Mouse (Mus musculus) thymus, postnatal 10 days (tissue): Measurements from ENCODE around the gene Adgrv1.
"Not testable (repeated sequence)": the region's sequence is repeated elsewhere in the genome, so short reads cannot be mapped to it uniquely, and the experiment has no call there.

Source experiments
- DNase-seq, 2 experiments: peaks; one replicate each; pipeline ENCODE4 v3.0.0; 2021; ENCODE audit warnings: low spot score in 2 of 2

The Adgrv1 gene

GRCm38 (mm10) chr13:81627861-81628260, 5.1 kb downstream of the Adgrv1 start:
- not testable (repeated sequence) for DNase-seq

GRCm38 (mm10) chr13:81610349-81610748, 22.6 kb downstream of the Adgrv1 start:
- no peak for DNase-seq

- no peak for DNase-seq
Observed at GRCm38 (mm10) chr13:81606991-81607390, 26.0 kb downstream of the Adgrv1 start.

- DNase-seq, result no peak
Observed at GRCm38 (mm10) chr13:81596910-81597607, 35.9 kb downstream of the Adgrv1 start.

- no peak for DNase-seq
Observed at GRCm38 (mm10) chr13:81578692-81579091, 54.3 kb downstream of the Adgrv1 start.

- DNase-seq, result no peak
Observed at GRCm38 (mm10) chr13:81570241-81570821, 62.6 kb downstream of the Adgrv1 start.

- no peak for DNase-seq
Observed at GRCm38 (mm10) chr13:81550024-81550423, 82.9 kb downstream of the Adgrv1 start.

GRCm38 (mm10) chr13:81534916-81535315, 98.0 kb downstream of the Adgrv1 start:
- DNase-seq, result no peak

GRCm38 (mm10) chr13:81526687-81527086, 106.3 kb downstream of the Adgrv1 start:
- no peak for DNase-seq

GRCm38 (mm10) chr13:81510142-81510541, 122.8 kb downstream of the Adgrv1 start:
- DNase-seq, result no peak

GRCm38 (mm10) chr13:81497035-81497434, 135.9 kb downstream of the Adgrv1 start:
- DNase-seq, result no peak

- DNase-seq, result no peak
Observed at GRCm38 (mm10) chr13:81491971-81492370, 141.0 kb downstream of the Adgrv1 start.

GRCm38 (mm10) chr13:81486980-81487379, 146.0 kb downstream of the Adgrv1 start:
- DNase-seq, result no peak

- DNase-seq, result no peak
Observed at GRCm38 (mm10) chr13:81473750-81474149, 159.2 kb downstream of the Adgrv1 start.

- no peak for DNase-seq
Observed at GRCm38 (mm10) chr13:81466661-81467060, 166.3 kb downstream of the Adgrv1 start.

GRCm38 (mm10) chr13:81465794-81466193, 167.2 kb downstream of the Adgrv1 start:
- DNase-seq, result no peak

GRCm38 (mm10) chr13:81449630-81450029, 183.3 kb downstream of the Adgrv1 start:
- no peak for DNase-seq

GRCm38 (mm10) chr13:81449198-81449597, 183.8 kb downstream of the Adgrv1 start:
- DNase-seq, result no peak

GRCm38 (mm10) chr13:81441412-81441811, 191.5 kb downstream of the Adgrv1 start:
- no peak for DNase-seq

GRCm38 (mm10) chr13:81439390-81440025, 193.4 kb downstream of the Adgrv1 start:
- DNase-seq, result peak; percentile 12 to 65

- DNase-seq, result no peak
Observed at GRCm38 (mm10) chr13:81437088-81437487, 195.9 kb downstream of the Adgrv1 start.

- peak in 1 of 2 experiments; percentile 48 for DNase-seq
Observed at GRCm38 (mm10) chr13:81426896-81427755, 205.8 kb downstream of the Adgrv1 start.
